In the genomic region with DNA sequence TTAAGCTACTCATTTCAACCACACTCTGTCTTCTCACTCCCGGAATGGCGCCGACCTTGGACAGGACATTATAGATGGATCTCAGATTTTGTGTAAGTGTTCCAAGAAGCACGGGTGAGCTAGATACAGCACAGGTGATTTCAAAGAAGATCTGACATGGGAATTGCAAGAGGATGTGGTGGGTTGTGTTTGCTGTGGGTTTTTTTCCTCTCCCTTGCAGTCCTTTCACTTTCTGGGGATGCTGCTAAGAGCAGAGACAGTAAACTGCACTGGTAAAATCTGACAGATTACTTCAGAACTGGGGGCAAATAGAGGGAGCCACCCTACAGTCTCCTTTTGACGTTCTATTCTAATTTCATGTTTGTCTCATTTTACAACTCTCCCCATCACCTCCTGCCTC, we compare ENCODE assay signal across 22 mouse cellular contexts. TPM values are rescaled to one million over a fixed set of nuclear protein-coding genes. Genes with fewer than 3 reads are reported as not detected.
DNase-seq lines count a peak whose midpoint lies in the region; ATAC-seq lines count a peak whose summit lies in the region.
"Had no signal": no experiment of that assay in that cellular context is flagged by ENCODE, and none has a peak within 500 bp of the region (broad histone marks: within the 10 kb centered on the region; RNA-seq: fewer than 3 reads in every experiment).

No protein-coding gene starts in this region.

- WGBS in heart, embryonic 11.5 days (ENCODE audit: insufficient replicate concordance): 77% methylated on average over 5 of the region's 5 CpGs

- H3K27me3 ChIP-seq in heart, embryonic 11.5 days (ENCODE audit: control insufficient read depth, insufficient read depth, low read length): peaks cover 2% of the 10 kb centered on the region; the same call in 1 of the 2 replicates
- H3K27me3 ChIP-seq: forebrain, embryonic 13.5 days; hindbrain, embryonic 12.5 days had no signal

- DNase-seq in thymus, postnatal 25 days: peak; percentile 7
- no peak for DNase-seq in thymus, adult 18-20 months
- DNase-seq in induced T-regulatory cell, adult 2 months (ENCODE audit: low read depth): peak; percentile 49
- no peak for DNase-seq in ovary, postnatal 14 days (ENCODE audit: low spot score)
- no peak for DNase-seq in right cerebral cortex, postnatal 10 days (ENCODE audit: low spot score in 2 of 2)
- DNase-seq: adrenal gland, postnatal 25 days; B cell, adult 2 months; cerebellum, adult 18-20 months; cerebellum, adult 9-11 months; gastrocnemius, adult 2 months; gastrocnemius, postnatal 25 days; heart, adult 11 months; heart, postnatal 10 days; heart, postnatal 4 days had no signal

- no peaks in the 10 kb centered on the region for H3K36me3 ChIP-seq in heart, embryonic 11.5 days (ENCODE audit: control insufficient read depth, insufficient read depth, low read length)
- H3K36me3 ChIP-seq: embryonic facial prominence, embryonic 10.5 days; G1E; hindbrain, embryonic 12.5 days had no signal

- no peaks in the 10 kb centered on the region for H3K4me1 ChIP-seq in heart, embryonic 11.5 days (ENCODE audit: control insufficient read depth, insufficient read depth, low read length)
- H3K4me1 ChIP-seq: embryonic facial prominence, embryonic 10.5 days; forebrain, embryonic 13.5 days; hindbrain, embryonic 12.5 days had no signal

- peak; percentile 83 for ATAC-seq in CD4-positive, CD25-positive, alpha-beta regulatory T cell, adult 4 months
- no peak for ATAC-seq in heart, embryonic 11.5 days (replicated peaks; ENCODE audit: insufficient number of reproducible peaks, low FRiP score, low TSS enrichment)
- ATAC-seq: forebrain, embryonic 13.5 days; hindbrain, postnatal 0 days; intestine, embryonic 16.5 days had no signal

- no peak overlapping the region for H3K4me3 ChIP-seq in heart, embryonic 11.5 days (ENCODE audit: low read depth, low read length)
- H3K4me3 ChIP-seq: embryonic facial prominence, embryonic 10.5 days; forebrain, embryonic 13.5 days; gastrocnemius, adult 2 months; hindbrain, embryonic 12.5 days had no signal

- no peak overlapping the region for H3K27ac ChIP-seq in heart, embryonic 11.5 days (ENCODE audit: low read depth, low read length)
- H3K27ac ChIP-seq: embryonic facial prominence, embryonic 10.5 days; forebrain, embryonic 13.5 days; gastrocnemius, adult 2 months; hindbrain, embryonic 12.5 days; hindbrain, postnatal 0 days had no signal

- no peak overlapping the region for H3K9ac ChIP-seq in heart, embryonic 11.5 days (ENCODE audit: low read depth, low read length)
- H3K9ac ChIP-seq: forebrain, embryonic 13.5 days; hindbrain, embryonic 12.5 days had no signal

- H3K4me2 ChIP-seq in heart, embryonic 11.5 days: no peak overlapping the region
- H3K4me2 ChIP-seq: forebrain, embryonic 13.5 days; hindbrain, embryonic 12.5 days had no signal

- no peaks in the 10 kb centered on the region for H3K9me3 ChIP-seq in heart, embryonic 11.5 days (replicated peaks; ENCODE audit: control insufficient read depth, low read length)
- H3K9me3 ChIP-seq: embryonic facial prominence, embryonic 10.5 days; forebrain, embryonic 13.5 days; G1E; hindbrain, embryonic 12.5 days had no signal

RNA-seq across cellular contexts. Expression of a gene that starts 26.8 kb away (rescaled TPM):
- 1 to 10 TPM; 2.9 to 3.2 TPM for polyA plus RNA-seq in CD4-positive, CD25-positive, alpha-beta regulatory T cell, adult 4 months (2017; shearing (Covaris generic))
- 1.5 and 1.6 TPM in 2 replicates for polyA plus RNA-seq in heart, embryonic 11.5 days (2014; fragmentation: Nextera tagmentation; extraction: Ambion mirVana)

Comparison
In these comparisons a context has a peak if more than half of its experiments do, and no peak if none do; other contexts are left out.
1. DNase-seq: peak in thymus, postnatal 25 days (single experiment) and induced T-regulatory cell, adult 2 months (single experiment); none in thymus, adult 18-20 months (0 of 2), ovary, postnatal 14 days (single experiment) and right cerebral cortex, postnatal 10 days (0 of 2).